Mouse (Mus musculus) embryonic facial prominence, embryonic 13.5 days (tissue): ENCODE measurements around the gene Cnst. TPM values are rescaled to one million over a fixed set of nuclear protein-coding genes. Genes with fewer than 3 reads are reported as not detected.

ENCODE experiments used
- ATAC-seq: fragments of 200-750 bp; cut with Nextera tagmentation; 2 replicates; pipeline ENCODE4 v1.8.0; 2017; ENCODE audit warnings: low read depth; ENCODE audit not compliant: insufficient number of reproducible peaks, insufficient read depth, low FRiP score, low TSS enrichment
- H3K27ac ChIP-seq: fragments of 300-500 bp; sonication (generic); 2 replicates; pipeline ENCODE4 v1.5.1; 2015; ENCODE audit warnings: moderate library complexity, mild to moderate bottlenecking, inconsistent platforms
- H3K27me3 ChIP-seq: fragments of 300-500 bp; sonication (generic); 2 replicates; pipeline ENCODE4 v1.6.1; 2015; ENCODE audit warnings: mild to moderate bottlenecking, inconsistent platforms
- H3K36me3 ChIP-seq: fragments of 300-500 bp; sonication (generic); 2 replicates; pipeline ENCODE4 v1.6.1; 2015; ENCODE audit warnings: mild to moderate bottlenecking, inconsistent platforms
- H3K4me1 ChIP-seq: fragments of 300-500 bp; sonication (generic); 2 replicates; pipeline ENCODE4 v1.6.1; 2015; ENCODE audit warnings: inconsistent platforms
- H3K4me2 ChIP-seq: fragments of 300-500 bp; sonication (generic); 2 replicates; pipeline ENCODE4 v1.6.1; 2015; ENCODE audit warnings: moderate library complexity, mild to moderate bottlenecking, inconsistent platforms
- H3K4me3 ChIP-seq: fragments of 300-500 bp; sonication (generic); 2 replicates; pipeline ENCODE4 v1.5.1; 2015; ENCODE audit warnings: mild to moderate bottlenecking, inconsistent platforms
- H3K9ac ChIP-seq: fragments of 300-500 bp; sonication (generic); 2 replicates; pipeline ENCODE4 v1.6.1; 2015; ENCODE audit warnings: mild to moderate bottlenecking, inconsistent platforms
- H3K9me3 ChIP-seq: fragments of 300-500 bp; sonication (generic); 2 replicates; pipeline ENCODE4 v1.6.1; 2016; ENCODE audit warnings: inconsistent platforms
- WGBS: fragments of 180-500 bp; shearing (Covaris S2); methylation state at CpG from one replicate; pipeline ENCODE4 v1.1.7; 2015; ENCODE audit warnings: mixed read lengths; 5-methylcytosine and 5-hydroxymethylcytosine counted together
- polyA plus RNA-seq: library from polyadenylated mRNA; unstranded; fragments of >200 nt; fragmentation: Nextera tagmentation; extraction: Ambion mirVana; gene quantifications from 2 replicates; pipeline ENCODE4 v1.2.1, GENCODE M21; 2015

Gene Cnst
- polyA plus RNA-seq, 1 experiment from 2014 or later, result 17.4 TPM

DNA sequence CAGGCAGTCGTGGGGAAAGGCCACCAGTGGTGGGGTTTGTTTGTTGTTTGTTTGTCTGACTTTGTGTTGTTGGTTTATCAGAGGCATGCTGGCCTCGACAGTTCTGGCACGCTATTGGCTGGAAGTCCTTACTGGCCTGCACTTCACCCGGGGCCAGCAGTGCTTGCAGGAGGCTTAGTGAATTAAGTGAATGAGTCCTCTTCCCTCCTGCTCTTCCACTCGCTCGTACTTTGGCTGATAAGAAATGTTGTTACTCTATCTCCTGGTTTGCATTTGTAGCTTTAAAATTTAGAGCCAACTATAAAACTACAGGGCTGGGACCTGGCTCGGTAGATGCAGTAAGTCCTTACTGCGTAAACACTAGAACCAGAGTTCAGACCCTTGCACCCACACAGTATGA lies 34.0 kb downstream of the Cnst start:
- H3K4me2 ChIP-seq, result no peak overlapping the region
- 78% methylated on average over 8 of the region's 8 CpGs for WGBS
- no peak for ATAC-seq

DNA sequence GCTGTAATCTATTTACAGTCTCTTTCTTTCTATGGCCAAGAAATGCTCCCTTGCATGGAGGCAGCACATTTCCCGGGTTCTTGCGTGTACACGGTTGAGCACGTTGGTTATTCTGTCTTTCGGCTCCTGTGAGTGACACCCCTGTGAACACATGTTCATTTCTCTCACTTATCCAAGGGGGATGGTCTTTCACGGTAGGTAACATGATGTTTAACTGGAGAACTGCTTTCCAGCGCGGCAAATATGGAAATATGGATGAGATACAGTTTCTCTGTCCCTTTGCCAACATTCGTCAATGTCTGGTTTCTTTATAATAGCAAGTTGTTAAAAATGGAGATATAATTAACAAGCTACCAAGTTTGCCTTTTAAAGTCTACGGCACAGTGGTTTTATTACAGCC lies 35.3 kb downstream of the Cnst start:
- Histone ChIP-seq H3K9ac (no peak overlapping the region), H3K27me3 (no peaks in the 10 kb centered on the region), H3K4me3 (no peak overlapping the region), H3K9me3 (no peaks in the 10 kb centered on the region), H3K27ac (no peak overlapping the region), H3K4me2 (no peak overlapping the region), H3K36me3 (peaks cover 18% of the 10 kb centered on the region), H3K4me1 (peaks cover 14% of the 10 kb centered on the region)
- no peak for ATAC-seq
- WGBS, result 82% methylated on average over 10 of the region's 10 CpGs

More for the DNA sequence above, 34.0 kb downstream of the Cnst start:
- Histone ChIP-seq H3K27ac (no peak overlapping the region), H3K36me3 (peaks cover 18% of the 10 kb centered on the region), H3K4me1 (peaks cover 7% of the 10 kb centered on the region; the same call in 1 of the 2 replicates), H3K27me3 (no peaks in the 10 kb centered on the region), H3K9ac (no peak overlapping the region), H3K9me3 (no peaks in the 10 kb centered on the region), H3K4me3 (no peak overlapping the region)

DNA sequence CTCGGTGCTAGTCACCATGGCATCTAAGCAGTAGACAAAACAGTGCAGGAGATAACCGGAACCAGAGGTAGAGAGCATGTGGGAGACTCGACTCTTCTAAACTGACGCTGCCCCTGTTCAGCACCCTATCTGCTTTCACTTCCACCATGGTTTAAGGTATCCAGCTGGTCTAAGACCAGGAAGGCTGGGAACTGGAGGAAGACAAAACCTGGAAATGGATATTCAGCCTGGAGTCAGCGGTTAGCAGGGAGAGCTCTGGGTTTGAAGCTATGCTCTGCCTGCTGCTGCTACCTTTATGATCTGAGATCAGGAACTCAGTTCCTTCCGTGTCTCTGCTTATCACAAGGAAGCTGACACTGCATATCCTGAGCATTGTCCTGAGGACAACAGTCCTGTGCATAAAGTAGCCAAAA lies 35.9 kb downstream of the Cnst start:
- ATAC-seq, result no peak
- 45% methylated on average over 6 of the region's 6 CpGs for WGBS

DNA sequence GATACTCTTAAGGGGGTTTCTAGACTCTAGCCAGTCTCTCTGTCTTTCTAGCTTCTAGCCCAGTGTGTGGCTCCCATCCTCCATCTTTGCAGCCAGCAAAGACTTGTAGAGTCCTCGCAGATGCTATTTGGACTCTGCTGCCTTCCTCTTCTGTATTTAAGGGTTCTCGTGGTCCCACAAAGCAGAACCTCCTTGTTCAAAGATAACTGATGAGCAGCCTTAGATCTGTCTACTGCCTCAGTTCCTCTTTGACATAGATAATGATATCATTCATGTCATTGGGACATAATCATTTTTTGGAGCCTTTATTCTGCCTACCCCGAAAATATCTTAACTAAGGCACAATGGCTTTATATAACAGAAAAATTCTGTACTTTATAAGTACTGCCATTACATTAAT lies 36.9 kb downstream of the Cnst start:
- ATAC-seq, result no peak
- peaks cover 30% of the 10 kb centered on the region for H3K4me1 ChIP-seq
- no peak overlapping the region for H3K27ac ChIP-seq
- H3K27me3 ChIP-seq, result no peaks in the 10 kb centered on the region
- peaks cover 18% of the 10 kb centered on the region for H3K36me3 ChIP-seq
- H3K9me3 ChIP-seq, result no peaks in the 10 kb centered on the region
- no peak overlapping the region for H3K4me3 ChIP-seq
- H3K9ac ChIP-seq, result no peak overlapping the region
- no peak overlapping the region for H3K4me2 ChIP-seq
- WGBS, result 93% methylated on average over 3 of the region's 3 CpGs

More for the DNA sequence above, 35.9 kb downstream of the Cnst start:
- Histone ChIP-seq H3K4me2 (no peak overlapping the region), H3K4me3 (no peak overlapping the region), H3K9ac (no peak overlapping the region), H3K4me1 (peaks cover 20% of the 10 kb centered on the region), H3K36me3 (peaks cover 18% of the 10 kb centered on the region), H3K9me3 (no peaks in the 10 kb centered on the region), H3K27me3 (no peaks in the 10 kb centered on the region), H3K27ac (no peak overlapping the region)

DNA sequence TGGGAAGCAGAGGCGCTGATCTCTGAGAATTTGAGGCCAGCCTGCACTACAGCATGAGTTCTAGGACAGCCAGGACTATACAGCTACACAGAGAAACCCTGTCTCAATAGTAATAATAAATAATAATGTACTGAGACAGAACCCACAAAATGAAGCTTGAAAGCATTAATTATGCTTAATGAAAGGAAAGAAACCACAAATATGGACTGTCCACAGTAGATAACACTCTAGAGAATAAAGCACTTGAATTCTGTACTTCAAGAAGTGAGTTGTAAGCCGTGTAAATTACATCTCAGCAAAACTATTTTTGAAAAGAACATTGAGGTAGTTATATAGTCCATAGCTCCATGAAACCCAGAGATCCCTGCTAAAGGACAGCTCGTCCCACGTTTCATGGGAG lies 38.0 kb downstream of the Cnst start:
- peaks cover 32% of the 10 kb centered on the region for H3K4me1 ChIP-seq
- H3K4me2 ChIP-seq, result no peak overlapping the region
- ATAC-seq, result no peak
- no peak overlapping the region for H3K27ac ChIP-seq
- H3K36me3 ChIP-seq, result peaks cover 12% of the 10 kb centered on the region
- H3K4me3 ChIP-seq, result no peak overlapping the region
- H3K9me3 ChIP-seq, result no peaks in the 10 kb centered on the region
- no peak overlapping the region for H3K9ac ChIP-seq
- H3K27me3 ChIP-seq, result no peaks in the 10 kb centered on the region
- WGBS, result 85% methylated on average over 4 of the region's 4 CpGs

DNA sequence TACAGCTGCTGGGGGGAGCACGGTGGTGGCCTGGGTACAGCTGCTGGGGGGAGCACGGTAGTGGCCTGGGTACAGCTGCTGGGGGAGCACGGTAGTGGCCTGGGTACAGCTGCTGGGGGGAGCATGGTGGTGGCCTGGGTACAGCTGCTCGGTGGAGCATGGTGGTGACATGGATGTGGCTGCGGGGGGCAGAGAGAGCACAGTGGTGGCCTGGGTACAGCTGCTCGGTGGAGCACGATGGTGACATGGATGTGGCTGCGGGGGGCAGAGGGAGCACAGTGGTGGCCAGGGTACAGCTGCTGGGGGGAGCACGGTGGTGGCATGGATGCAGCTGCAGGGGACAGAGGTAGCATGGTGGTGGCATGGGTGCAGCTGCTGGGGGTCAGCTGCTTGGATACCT lies 39.5 kb downstream of the Cnst start:
- no peak overlapping the region for H3K27ac ChIP-seq
- H3K27me3 ChIP-seq, result no peaks in the 10 kb centered on the region
- no peak for ATAC-seq
- no peak overlapping the region for H3K9ac ChIP-seq
- H3K4me1 ChIP-seq, result peaks cover 32% of the 10 kb centered on the region
- no peaks in the 10 kb centered on the region for H3K36me3 ChIP-seq
- H3K9me3 ChIP-seq, result no peaks in the 10 kb centered on the region
- H3K4me2 ChIP-seq, result no peak overlapping the region
- WGBS, result 77% methylated on average over 9 of the region's 9 CpGs
- no peak overlapping the region for H3K4me3 ChIP-seq

DNA sequence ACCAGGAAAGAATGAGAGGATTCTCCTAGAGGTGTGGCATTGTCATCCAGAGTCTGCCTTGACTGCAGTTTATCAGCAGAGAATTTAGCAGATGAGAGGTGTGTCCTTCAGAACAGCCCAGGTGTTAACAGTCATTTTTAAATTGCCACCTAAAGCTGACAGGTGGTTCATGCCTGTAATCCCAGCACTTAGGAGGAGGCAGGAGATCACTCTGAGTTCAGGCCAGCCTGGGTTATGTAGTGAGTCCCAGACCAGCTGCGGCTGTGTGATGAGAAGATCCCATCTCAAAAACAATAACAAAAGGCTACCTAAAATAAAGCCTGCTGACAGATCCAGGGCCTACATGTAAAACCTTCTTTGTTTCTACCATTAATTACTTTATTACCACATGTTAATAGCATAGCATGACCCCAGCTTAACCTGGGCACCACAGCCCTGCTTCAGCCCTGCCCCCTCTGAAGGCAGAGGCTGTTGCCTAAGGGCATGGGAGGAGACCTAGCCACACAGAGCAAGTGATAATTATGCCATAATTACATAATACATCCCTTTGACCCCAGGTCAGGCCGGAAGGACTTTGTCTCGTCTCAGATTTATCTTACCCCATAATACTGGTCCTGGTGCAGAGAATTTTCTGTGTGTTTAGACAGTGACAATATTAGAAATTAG lies 40.4 kb downstream of the Cnst start:
- peaks cover 30% of the 10 kb centered on the region for H3K4me1 ChIP-seq
- no peak overlapping the region for H3K27ac ChIP-seq
- no peak overlapping the region for H3K4me3 ChIP-seq
- H3K4me2 ChIP-seq, result no peak overlapping the region
- whole genome bisulfite sequencing, result 20% methylated on average over 3 of the region's 3 CpGs
- ATAC-seq, result no peak
- no peak overlapping the region for H3K9ac ChIP-seq
- no peaks in the 10 kb centered on the region for H3K36me3 ChIP-seq
- no peaks in the 10 kb centered on the region for H3K27me3 ChIP-seq
- no peaks in the 10 kb centered on the region for H3K9me3 ChIP-seq

DNA sequence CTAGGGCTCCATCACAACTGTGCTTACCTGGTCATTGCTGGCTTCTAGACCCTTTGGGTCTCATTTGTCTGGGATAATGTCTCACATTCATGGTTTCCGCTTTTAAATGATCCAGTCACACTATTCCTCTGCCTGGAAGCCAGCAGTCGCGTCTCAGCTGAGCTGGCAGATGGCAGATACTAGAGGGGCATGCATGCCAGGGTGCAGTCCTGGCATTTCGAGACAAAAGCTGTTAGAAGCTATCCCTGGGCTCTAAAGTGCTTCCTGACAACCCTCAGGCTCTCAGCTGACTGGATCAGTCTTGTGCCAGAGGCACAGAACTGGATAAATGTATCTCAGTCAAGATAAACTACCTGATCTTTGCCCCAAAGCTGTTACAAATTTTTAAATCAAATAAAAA lies 42.1 kb downstream of the Cnst start:
- Histone ChIP-seq H3K4me1 (peaks cover 30% of the 10 kb centered on the region), H3K36me3 (peaks cover 8% of the 10 kb centered on the region), H3K9ac (no peak overlapping the region), H3K4me2 (no peak overlapping the region), H3K27me3 (no peaks in the 10 kb centered on the region), H3K27ac (no peak overlapping the region), H3K9me3 (no peaks in the 10 kb centered on the region), H3K4me3 (no peak overlapping the region)
- WGBS, result 63% methylated on average over 4 of the region's 4 CpGs
- no peak for ATAC-seq

DNA sequence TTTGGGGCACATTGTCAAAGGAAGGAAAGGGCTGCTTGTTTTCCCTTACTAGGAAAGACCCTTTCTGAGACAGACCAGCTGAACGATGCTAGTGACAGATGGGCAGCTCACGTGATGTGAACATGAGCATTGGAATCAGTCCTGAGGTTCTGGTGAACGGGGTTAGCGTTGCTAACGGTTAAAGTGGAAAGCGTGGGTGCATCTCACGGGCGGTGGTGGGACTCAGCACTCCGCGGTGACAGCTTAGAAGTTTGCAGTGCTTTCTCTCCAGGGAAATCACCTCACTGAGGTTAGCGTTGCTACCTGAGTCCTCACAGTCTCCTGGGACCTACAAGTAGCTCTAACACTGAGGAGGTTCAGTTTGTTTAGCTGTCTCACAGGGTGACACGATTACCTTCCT lies 45.5 kb downstream of the Cnst start:
- Histone ChIP-seq H3K9me3 (no peaks in the 10 kb centered on the region), H3K27ac (no peak overlapping the region), H3K27me3 (no peaks in the 10 kb centered on the region), H3K9ac (no peak overlapping the region), H3K4me1 (peaks cover 16% of the 10 kb centered on the region), H3K36me3 (peaks cover 12% of the 10 kb centered on the region), H3K4me2 (no peak overlapping the region), H3K4me3 (no peak overlapping the region)
- 87% methylated on average over 12 of the region's 12 CpGs for WGBS
- ATAC-seq, result no peak

DNA sequence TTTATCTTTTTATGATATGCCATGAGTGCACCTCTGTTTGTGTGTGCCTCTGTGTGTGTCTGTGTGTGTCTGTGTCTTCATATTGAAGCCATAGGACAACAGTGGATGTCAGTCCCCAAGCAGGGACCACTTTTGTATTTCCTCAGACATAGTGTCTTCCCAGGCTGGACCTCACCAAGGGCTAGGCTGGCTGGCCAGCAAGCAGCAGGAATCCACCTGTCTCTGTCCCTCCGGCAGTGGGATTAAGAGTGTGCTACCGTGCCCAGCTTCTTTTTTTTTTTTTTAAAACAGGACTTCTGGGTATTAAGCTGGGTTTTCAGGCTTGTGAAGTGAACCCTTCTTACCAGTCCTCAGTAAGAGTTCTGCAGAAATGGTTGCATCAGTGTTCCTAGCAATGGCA lies 46.0 kb downstream of the Cnst start:
- H3K4me1 ChIP-seq, result peaks cover 11% of the 10 kb centered on the region
- no peaks in the 10 kb centered on the region for H3K9me3 ChIP-seq
- H3K36me3 ChIP-seq, result peaks cover 12% of the 10 kb centered on the region
- no peaks in the 10 kb centered on the region for H3K27me3 ChIP-seq
- no peak overlapping the region for H3K4me3 ChIP-seq
- H3K4me2 ChIP-seq, result no peak overlapping the region
- ATAC-seq, result no peak
- 83% methylated on average over 2 of the region's 2 CpGs for WGBS
- no peak overlapping the region for H3K27ac ChIP-seq
- H3K9ac ChIP-seq, result no peak overlapping the region

DNA sequence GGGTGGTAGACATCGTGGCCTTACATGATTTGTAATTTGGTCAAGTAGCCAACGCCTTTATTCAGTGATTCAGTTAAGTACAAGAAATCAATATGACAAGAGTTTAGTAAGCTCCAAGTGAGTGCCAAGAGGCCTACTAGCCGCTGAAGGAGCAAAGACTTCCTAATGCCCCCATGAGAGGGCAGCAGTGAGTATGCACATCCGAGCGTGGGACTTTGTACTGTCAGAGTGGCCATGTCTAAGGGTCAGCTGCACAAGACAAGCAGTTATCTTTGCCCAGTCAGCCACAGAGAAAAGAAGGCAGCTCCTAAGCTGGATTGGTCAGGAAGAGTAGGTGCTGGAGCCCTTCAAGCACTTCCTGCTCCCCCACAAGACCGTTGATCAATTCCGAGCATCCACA lies 46.8 kb downstream of the Cnst start:
- Histone ChIP-seq H3K9ac (no peak overlapping the region), H3K27ac (no peak overlapping the region), H3K36me3 (peaks cover 12% of the 10 kb centered on the region), H3K9me3 (no peaks in the 10 kb centered on the region), H3K4me3 (no peak overlapping the region), H3K4me1 (peaks cover 3% of the 10 kb centered on the region), H3K4me2 (no peak overlapping the region), H3K27me3 (no peaks in the 10 kb centered on the region)
- WGBS, result 77% methylated on average over 7 of the region's 7 CpGs
- ATAC-seq, result no peak

DNA sequence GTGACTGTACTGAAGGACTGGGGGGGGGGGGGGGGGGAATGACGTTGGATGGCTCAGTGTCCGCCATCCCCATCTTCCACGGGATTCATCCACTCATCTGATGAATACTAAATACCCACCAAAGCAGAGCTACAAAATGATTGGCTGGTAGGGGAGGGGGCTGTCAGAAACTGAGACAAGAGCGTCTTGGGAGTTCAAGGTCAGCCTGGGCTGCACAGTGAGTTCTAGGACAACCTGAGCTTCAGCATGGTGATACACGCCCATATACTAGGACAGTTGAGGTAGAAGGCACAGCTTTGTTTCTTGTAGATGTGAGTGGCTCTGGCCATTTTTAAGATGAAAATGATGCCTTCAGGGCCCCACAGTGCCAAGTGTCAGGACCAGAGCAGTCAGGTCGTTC lies 52.2 kb downstream of the Cnst start:
- H3K27ac ChIP-seq, result no peak overlapping the region
- no peak overlapping the region for H3K4me2 ChIP-seq
- H3K9ac ChIP-seq, result no peak overlapping the region
- WGBS, result 87% methylated on average over 6 of the region's 6 CpGs
- no peak overlapping the region for H3K4me3 ChIP-seq
- H3K4me1 ChIP-seq, result no peaks in the 10 kb centered on the region
- peaks cover 5% of the 10 kb centered on the region; the same call in 1 of the 2 replicates for H3K36me3 ChIP-seq
- ATAC-seq, result no peak
- no peaks in the 10 kb centered on the region for H3K27me3 ChIP-seq
- H3K9me3 ChIP-seq, result no peaks in the 10 kb centered on the region
